Mouse (Mus musculus) cerebral cortex, adult 2 months (tissue): ENCODE data around the gene Pigq.

ENCODE experiments used
- WGBS: fragments of 180-500 bp; shearing (Covaris S2); methylation state at CpG from one replicate; pipeline ENCODE4 v1.1.7; 2018; 5-methylcytosine and 5-hydroxymethylcytosine counted together

Gene Pigq

DNA sequence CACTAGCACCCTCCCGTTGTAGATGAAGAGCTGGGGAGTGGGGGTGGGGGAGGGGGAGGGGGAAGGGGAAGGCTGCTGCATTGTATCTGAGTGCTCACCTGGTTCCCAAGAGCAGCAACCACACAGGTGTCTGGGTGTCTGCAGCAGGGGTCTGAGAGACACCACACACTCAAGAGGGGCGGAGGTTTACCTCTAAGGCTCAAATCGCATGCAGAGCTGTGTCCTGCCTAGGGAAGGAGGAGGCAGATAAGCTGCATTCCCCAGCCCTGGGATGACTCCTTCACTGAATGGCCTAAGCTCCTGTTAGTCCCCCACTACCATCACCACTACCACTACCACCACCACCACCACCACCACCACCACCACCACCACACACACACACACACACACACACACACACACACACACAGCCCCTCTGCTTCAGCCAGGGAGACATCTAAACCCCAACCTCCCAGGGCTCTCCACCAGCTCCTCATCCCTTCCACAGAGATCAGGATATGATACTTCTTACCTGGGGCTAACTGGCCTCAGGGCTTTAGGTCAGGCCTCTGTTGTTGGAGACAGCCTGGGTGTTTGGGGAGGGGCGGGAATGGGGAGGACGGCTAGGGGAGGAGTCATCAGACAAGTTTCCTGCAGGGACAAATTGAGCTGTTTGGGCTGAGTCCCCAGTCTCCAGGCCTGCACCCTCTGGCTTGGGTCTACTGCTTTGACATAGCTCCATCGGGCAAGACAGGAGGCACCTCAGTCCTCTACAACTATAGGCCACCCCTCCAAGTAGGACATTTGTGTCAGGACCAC, at the start of gene Pigq, which contains the start of gene Nhlrc4:
Gene Pigq, minus strand, starts transcription at position 571 of the 798 bp plus-strand sequence.
Gene Nhlrc4, minus strand, starts transcription at position 596 of the 798 bp plus-strand sequence.
- WGBS: 51% methylated on average over 6 of the region's 6 CpGs

DNA sequence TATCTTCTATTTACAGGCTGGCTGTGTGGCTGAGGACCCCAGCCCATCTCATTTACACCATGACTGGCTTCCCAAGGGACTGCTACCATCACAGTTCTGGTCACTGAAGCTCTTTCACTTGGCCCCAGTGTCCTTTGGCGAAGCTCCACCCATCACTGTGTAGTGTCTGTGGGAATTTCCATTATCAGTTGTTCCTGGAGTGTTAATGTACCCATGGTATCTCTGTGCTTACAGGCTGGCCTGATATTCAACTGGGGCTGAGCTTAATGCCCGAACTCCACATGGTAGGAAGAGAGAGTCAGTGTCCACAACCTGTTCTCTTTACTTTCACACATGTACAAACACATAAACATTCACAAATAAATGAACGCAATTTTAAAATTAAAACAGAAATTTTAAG, 48.8 kb upstream of the Pigq start:
- 93% methylated on average over 3 of the region's 3 CpGs for WGBS

DNA sequence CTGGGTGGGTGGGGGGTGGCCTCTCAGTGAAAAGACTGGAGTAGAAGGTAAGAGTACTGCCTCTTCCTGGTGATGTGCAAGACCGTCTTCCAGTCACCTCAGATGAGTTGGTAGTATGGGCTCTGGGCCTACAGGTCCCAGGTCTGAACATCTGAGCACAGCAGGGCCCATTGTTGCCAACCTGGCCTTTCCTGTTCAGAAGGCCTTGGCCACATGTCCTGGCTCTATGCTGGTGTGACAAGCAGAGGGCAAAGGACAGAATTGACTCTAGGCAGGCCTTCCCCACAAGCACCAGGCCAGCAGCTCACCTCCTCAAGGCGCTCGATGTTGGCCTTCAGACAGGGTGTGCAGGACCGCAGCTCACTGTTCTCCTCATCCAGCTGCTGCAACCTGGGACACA, 47.5 kb upstream of the Pigq start:
- WGBS: 99% methylated on average over 4 of the region's 4 CpGs

DNA sequence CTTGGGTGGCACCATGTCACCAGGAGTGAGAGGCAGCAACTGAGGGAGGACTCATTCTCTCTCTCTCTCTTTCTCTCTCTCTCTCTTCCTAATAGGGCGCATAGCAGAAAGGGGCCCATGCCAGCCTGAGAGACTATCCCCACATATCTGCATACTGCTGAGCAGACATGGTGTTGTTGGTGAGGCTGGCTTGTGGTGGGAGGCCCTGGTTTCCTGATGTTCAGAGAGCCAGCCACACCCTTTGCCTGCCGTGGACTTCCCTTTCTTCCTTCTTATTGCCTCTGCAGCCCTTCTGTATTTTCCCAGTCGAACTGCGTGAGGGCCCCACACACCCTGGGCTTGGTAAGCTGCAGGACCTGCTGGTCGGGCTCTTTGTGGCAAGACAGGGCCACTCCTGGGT, 45.6 kb upstream of the Pigq start:
- WGBS: 83% methylated on average over 5 of the region's 5 CpGs

DNA sequence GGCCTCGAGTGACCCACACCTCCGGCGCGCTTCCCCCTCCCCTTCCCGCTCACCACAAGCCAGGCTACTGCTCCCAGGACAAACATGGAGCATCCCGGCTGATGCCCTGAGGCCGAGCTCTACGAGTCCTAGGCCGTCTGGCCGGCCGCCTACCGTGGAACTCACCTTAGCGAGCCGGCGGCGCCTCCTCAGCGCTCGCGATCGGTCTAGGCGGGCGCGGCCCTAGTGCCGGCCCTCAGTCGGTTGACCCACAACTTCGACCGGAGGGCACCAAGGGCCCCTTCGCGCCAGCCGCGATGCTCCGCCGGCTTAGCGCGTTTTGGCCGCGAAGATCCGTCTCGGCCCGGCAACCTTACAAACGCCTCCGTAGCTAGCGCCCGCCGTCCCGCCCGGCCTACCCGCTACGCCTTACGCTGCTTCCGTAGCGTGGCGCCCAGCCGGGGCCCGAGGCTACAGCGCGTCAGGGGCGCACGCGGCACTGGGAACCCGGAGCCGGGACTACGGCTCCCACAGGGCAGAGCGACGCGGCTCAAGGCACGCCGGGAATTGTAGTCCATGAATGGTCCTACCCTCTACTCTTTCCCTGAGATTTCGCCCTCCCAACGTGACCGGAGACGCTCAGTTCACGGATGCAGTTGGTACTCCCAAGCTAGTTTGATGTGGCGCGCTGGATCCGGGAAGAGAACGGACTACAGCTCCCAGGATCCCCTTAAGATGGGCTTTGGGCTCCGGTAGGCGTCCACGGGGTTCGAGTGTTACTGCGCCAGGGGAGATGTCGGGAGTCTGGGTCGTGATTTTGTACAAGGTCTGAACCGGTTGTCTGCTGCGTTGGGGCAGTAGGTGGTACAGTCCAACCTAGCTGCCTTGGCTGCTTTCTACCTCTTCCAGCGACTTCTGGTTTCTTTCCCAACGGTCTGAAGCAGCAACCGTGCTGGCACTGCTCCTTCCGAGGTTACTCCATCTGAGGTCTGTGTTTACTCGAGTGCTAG, 40.9 kb upstream of the Pigq start, which contains the start of gene Capn15:
Gene Capn15, minus strand, starts transcription at position 491 of the 989 bp plus-strand sequence.
- under 1% methylated on average over 91 of the region's 91 CpGs for WGBS

DNA sequence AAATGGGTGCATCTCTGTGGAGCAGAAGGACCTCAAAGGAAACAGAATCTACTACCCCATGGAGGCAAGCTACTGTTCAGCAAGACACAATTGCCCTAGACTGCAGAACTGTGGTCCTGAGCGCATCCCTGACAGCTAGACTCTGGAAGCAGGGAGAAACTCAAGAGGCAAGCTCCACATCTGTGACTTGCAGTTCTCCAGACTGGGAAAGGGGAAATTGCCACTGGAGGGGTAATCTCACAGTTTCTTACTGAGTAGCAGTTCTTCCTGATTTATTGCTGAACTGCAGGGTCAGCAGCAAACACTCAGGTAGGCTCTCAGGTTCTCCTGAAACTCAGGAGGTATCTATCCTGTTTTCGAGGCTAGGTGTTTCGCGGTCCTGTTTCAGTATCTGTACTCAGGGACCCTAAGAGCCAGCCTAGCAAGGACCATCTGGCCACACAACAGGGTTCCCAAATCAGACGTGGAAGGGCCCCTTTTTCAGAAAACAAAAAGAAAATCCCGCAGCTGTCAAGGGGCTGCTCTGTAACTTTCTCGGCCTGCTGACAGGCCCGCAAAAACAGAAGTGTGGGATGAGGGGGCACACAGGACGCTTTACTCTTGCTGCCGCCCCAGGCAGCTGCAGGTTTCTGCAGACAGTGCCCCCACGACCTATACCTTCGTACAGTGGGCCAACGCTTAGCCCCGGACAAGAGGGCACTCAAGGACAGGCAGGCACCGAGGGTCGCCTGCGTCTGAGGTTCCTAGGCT, 40.0 kb upstream of the Pigq start:
- WGBS: 9% methylated on average over 17 of the region's 17 CpGs

DNA sequence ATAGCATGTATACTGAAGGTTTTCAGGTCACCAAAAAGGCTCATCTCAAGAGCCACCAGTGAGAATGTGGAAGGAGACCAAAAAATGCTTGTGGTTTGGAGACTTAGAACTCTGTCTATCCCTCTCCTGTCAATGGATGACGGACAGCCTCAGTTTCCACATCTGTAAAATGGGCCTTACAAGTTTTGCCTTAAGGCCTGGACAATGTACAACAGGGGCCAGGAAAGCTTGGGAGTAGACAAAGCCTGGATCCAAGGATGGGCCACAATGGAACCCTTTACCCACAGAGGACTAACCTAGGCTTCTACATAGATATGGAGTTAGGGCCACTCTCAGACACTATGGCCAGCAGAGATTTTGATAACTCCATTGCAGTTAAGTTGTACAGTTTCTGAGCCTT, 39.3 kb upstream of the Pigq start:
- WGBS: 96% methylated on average over 1 of the region's 1 CpGs

DNA sequence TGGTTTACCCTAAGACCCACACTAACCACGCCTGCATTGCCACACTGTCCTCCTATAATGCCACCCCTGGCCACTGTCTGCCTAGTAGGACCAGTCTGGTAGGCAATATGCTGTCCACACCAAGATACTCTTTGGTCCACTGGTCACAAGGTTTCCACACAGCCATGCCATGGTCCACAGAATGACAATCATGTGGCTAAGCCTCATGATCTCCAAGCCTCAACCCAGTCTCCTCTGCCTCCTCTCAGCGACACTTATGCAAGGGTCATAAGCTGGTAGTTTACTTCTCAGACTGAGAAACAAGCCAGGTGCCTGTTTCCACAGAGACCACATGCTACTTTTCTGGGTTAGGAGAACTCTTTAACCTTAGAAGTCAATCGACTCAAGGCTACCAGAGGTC, 38.2 kb upstream of the Pigq start:
- 94% methylated on average over 3 of the region's 3 CpGs for WGBS

DNA sequence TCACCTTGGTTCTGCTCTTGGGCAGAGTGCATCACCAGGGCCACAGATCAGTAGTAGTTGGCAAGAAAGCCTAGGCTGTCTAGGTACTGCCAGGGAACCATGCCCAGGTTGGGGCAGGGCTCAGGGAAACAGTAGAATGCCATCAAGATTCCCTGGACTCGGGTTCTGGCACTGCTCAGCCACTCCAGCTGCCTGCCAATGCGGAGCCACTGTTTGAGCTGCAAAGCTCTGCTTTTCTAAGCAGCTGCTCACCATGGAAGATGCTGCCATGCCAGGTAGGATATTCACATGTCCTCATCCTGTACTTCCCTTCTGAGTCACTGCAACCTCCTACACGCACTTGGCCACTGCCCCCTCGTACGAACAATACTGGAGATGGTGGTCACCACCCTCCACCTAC, 36.1 kb upstream of the Pigq start:
- WGBS: 32% methylated on average over 5 of the region's 5 CpGs

DNA sequence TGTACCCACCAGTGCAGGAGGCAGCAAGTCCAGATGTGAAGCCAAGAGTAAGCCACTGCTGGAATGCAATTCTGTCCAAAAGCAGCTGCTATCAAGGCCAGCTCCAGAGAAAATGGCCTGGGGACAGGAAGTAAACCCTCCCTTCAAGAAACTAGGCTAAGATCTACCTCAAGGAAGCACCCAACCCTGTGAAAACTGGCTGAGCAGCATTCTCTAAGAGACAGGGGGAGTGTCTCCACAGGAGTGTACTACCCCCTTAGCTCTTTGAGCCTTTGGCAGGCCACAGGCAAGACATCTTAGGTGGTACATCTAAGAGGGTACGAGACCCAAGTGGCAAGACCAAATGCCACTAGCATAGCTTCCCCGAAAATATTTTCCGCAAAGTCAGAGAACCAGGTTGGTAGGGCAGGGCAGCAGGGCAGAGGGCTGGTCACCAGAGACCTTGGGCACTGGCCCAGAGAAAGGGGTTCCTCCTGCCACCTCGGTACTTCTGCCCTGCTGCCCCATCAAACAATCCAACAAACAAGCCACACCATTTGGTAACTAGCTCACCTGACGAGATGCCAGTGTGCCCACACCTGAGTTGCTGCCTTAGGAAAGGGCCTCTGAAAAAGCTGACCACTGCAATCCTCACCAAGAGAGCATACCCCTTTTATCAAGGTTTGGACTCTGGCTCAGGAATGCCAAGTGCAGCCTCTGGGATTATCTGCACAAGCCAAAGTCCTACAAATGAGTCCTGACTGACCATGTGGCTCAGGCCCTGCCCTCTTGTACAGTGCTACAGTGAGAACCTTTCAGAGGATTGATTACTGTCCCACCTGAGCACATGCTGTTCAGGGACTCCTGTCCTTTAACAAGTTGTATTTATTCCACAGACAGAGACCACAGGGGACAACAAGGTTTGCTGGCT, 35.3 kb upstream of the Pigq start:
- WGBS: 87% methylated on average over 5 of the region's 5 CpGs

DNA sequence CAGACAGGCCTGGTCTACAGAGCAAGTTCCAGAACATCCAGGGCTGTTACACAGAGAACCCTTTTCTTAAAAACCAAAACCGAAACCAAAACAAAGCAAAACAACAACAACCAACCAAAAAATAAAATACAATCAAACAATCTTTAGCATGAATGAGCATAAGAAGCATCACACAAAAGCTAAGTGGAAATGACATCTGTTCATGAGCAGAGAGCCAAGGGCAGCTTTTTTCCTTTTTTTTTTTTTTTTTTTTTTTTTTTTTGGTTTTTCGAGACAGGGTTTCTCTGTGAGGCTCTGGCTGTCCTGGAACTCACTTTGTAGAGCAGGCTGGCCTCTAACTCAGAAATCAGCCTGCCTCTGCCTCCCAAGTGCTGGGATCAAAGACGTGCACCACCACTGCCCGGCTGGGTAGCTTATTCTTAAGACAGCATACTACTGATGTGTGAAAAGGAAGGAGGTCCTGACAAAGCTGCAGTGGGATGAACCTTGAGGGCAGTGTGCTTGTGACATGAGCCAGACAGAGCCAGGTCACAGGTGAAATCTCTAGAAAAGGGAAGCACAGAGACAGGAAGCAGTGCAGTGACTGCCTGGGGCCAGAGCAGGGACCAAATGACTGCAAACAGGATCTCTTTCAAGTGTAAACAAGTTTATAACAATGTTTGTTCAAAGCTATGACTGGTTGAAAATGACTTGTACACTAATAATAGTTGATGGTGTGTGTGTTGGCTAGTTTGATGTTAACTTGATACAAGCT, 26.4 kb upstream of the Pigq start:
- WGBS: 65% methylated on average over 4 of the region's 4 CpGs

DNA sequence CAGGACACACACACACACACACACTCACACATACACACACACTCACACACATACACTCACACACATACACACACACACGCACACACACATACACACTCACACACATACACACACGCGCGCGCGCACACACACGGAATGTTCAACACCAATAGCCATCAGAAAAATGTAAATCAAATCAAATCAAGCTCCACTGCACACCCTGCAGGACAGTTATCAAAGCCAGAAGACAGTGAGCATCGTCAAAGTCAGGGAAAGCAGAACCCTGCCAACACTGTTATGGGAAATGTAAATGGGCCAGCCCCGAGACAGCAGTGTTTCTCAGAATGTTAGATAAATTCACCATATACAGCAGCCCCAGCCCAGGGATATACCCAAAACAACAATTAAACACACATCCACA, 25.7 kb upstream of the Pigq start:
- 72% methylated on average over 9 of the region's 9 CpGs for WGBS

DNA sequence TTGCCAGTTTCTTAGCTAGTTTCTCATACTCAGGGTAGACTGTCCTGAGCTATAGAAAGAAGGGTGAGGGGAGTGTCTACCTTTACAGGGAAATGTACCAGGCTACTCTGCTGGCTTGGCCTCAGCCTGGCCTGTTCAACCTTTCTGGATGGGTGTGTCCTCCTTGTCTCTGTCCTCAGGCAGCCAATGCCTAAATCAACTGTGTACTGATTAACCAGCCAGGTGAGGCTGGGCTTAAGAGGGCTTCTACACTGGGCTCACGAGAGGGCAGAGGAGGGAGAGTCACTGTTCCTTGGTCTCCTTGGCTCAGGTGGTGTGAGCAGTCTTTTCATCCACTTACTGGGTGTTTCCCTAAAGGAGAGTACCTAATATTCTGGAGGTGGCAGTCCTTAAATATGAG, 23.4 kb upstream of the Pigq start:
- WGBS: 88% methylated on average over 1 of the region's 1 CpGs

DNA sequence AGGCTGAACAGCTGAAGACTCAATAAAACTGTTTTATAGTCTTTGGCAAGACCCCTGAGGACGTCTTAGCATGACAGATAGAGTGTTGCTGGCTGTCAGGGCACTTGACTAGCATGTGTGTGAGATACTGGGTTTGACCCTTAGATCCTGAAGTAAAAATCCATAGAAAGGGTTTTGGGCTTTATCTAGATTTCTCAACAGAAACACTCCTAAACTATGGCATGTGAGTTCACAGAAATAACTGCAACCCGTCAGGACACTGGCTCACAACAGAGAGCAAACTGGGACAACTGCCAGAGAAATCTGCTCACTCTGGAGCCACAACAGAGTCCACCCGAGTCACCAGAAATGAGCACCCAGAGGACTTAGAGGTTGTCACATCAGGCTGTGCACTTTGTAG, 22.9 kb upstream of the Pigq start:
- 33% methylated on average over 3 of the region's 3 CpGs for WGBS

DNA sequence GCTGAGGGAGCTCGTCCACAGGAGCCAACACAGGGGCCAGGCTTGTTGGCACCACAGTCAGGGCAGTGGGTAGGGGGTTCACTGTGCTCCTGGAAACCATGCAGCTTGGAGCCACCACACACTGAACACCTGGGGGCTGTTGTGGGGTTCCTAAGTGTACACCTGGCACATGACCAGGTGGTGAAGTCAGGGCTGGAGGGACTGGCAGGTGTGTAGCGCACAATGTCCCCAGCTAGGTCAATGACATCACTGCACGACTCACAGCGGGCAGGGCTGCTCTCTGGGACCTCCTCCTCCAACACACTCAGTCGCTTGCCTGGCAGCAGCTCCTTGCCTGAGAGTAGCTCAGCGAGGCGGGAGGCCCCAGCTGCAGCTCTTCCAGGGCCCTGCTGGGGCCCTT, 19.5 kb upstream of the Pigq start:
- WGBS: 71% methylated on average over 7 of the region's 7 CpGs

DNA sequence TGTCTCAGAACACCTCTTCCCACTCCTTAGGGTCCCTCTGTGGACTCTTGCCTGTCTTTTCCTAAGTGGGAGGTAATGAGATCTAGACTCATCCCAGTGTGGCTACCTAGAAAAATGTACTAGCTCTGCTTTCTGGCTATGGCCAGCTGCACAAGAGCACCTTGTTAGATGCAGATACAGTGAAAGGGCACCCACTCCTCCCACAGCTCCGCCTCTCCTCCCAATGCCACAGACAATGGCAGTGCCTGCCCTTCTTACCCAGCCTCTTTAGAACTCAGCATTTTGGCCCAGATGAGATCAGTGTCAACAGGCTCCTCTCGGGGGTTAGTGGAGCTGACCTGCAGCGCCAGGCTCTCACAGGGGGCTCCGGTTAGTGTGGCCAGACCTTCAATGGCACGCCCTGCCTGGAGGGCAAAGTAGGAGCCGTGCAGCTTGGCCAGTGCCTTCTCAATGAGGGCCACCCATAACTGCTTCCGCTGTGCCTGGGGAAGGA, 17.7 kb upstream of the Pigq start:
- WGBS: 95% methylated on average over 7 of the region's 7 CpGs

DNA sequence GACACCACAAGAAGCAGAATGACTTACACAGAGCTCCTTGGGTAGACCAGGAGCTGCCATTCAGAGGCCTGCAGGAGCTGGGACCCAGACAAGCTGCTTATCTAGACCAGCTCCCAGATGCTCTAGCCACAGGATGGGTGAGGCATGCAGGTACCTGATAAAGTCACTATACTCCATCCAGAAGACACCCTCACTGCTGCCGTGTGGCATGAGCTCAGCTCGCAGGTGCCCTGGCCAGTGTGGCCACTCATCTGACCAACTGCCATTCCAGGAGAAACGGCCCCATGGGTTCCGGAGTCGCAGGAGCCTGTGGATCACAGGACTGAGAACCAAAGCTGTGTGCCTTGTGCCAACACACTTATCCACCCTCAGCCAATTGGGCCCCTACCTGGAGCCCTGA, 16.8 kb upstream of the Pigq start:
- 99% methylated on average over 5 of the region's 5 CpGs for WGBS

DNA sequence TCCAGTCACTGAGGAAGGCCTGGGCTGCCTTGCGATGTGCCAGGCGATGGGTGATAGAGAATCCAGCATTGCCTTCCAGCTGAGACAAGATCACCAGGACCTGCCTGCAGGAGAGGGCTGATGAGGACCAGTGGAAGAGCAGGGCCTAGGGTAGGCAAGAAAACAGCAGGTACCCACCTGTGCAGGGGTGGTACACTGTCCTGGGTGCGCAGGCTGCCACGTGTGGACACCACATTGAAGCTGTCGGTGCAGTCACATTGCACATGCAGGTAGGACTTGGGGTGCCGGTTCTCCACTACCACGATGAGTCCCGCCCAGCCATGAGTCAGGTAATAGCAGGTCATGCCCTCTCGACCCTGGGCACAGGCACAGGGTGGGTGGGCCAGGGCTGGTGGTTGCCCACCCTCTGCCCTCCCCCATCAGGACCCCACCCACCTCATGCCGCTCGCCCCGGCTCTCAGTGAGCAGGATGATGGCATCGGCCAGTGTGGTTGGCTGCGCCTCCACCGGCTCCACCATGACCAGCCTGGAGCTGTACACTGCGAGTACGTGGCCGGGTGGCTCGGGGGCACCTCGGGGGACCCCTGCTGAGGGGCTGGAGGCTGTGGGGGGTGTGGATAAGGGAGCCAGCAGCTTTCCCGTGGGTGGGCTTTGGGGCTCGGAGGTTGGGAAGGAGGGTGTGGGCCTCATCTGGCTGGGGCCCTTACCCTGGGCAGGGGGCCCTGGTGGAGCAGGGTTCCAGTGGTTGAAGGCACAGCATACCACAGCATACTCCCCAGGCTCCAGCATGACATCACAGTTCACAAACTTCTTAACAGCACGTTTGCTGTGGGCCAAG, 15.1 kb upstream of the Pigq start:
- WGBS: 88% methylated on average over 23 of the region's 23 CpGs
